Mouse (Mus musculus): ENCODE results near the gene Myo1c. TPM values are rescaled to one million over a fixed set of nuclear protein-coding genes. Genes with fewer than 3 reads are reported as not detected.
"Not testable (repeated sequence)": the region's sequence is repeated elsewhere in the genome, so short reads cannot be mapped to it uniquely, and the experiment has no call there.

Myo1c gene
- polyA plus RNA-seq, 1 experiment from 2014 or later = 13.6 TPM

GRCm38 (mm10) chr11:75689977-75690376, 39.7 kb downstream of the Myo1c start:
- WGBS = 83% methylated on average over 1 of the region's 1 CpGs

GRCm38 (mm10) chr11:75691047-75691446, 40.7 kb downstream of the Myo1c start:
- H3K4me1 ChIP-seq (ENCODE audit: control insufficient read depth, insufficient read depth, low read depth, low read length) = no peaks in the 10 kb centered on the region; the same call in 1 of the 2 replicates
- no peaks in the 10 kb centered on the region for H3K9me3 ChIP-seq (ENCODE audit: control insufficient read depth, low read length)
- H3K4me2 ChIP-seq (ENCODE audit: low read length) = no peak overlapping the region
- H3K27me3 ChIP-seq (replicated peaks; ENCODE audit: control insufficient read depth, insufficient read depth, low read length) = no peaks in the 10 kb centered on the region
- peaks cover 7% of the 10 kb centered on the region for H3K36me3 ChIP-seq (ENCODE audit: control insufficient read depth, insufficient read depth, low read length)
- no peak for ATAC-seq
- H3K9ac ChIP-seq (ENCODE audit: low read depth, low read length) = no peak overlapping the region
- no peak overlapping the region for H3K4me3 ChIP-seq (ENCODE audit: low read length)
- no peak overlapping the region for H3K27ac ChIP-seq (ENCODE audit: low read depth, low read length)

More at GRCm38 (mm10) chr11:75689977-75690376, 39.7 kb downstream of the Myo1c start:
- H3K4me2 ChIP-seq (ENCODE audit: low read length) = no peak overlapping the region
- no peak overlapping the region for H3K9ac ChIP-seq (ENCODE audit: low read depth, low read length)
- H3K4me3 ChIP-seq (ENCODE audit: low read length) = no peak overlapping the region
- H3K9me3 ChIP-seq (ENCODE audit: control insufficient read depth, low read length) = no peaks in the 10 kb centered on the region
- no peak overlapping the region for H3K27ac ChIP-seq (ENCODE audit: low read depth, low read length)
- H3K4me1 ChIP-seq (ENCODE audit: control insufficient read depth, insufficient read depth, low read depth, low read length) = no peaks in the 10 kb centered on the region; the same call in 1 of the 2 replicates
- no peak for ATAC-seq
- H3K27me3 ChIP-seq (replicated peaks; ENCODE audit: control insufficient read depth, insufficient read depth, low read length) = no peaks in the 10 kb centered on the region
- H3K36me3 ChIP-seq (ENCODE audit: control insufficient read depth, insufficient read depth, low read length) = peaks cover 7% of the 10 kb centered on the region

- H3K36me3 ChIP-seq (ENCODE audit: control insufficient read depth, insufficient read depth, low read length) = peaks cover 21% of the 10 kb centered on the region
- H3K4me1 ChIP-seq (ENCODE audit: control insufficient read depth, insufficient read depth, low read depth, low read length) = no peaks in the 10 kb centered on the region
- no peak overlapping the region for H3K9ac ChIP-seq (ENCODE audit: low read depth, low read length)
- 93% methylated on average over 5 of the region's 5 CpGs for WGBS
- no peaks in the 10 kb centered on the region for H3K9me3 ChIP-seq (ENCODE audit: control insufficient read depth, low read length)
- H3K4me3 ChIP-seq (ENCODE audit: low read length) = no peak overlapping the region
- ATAC-seq = no peak
- no peak overlapping the region for H3K27ac ChIP-seq (ENCODE audit: low read depth, low read length)
- H3K4me2 ChIP-seq (ENCODE audit: low read length) = no peak overlapping the region
- H3K27me3 ChIP-seq (replicated peaks; ENCODE audit: control insufficient read depth, insufficient read depth, low read length) = no peaks in the 10 kb centered on the region
Measured at GRCm38 (mm10) chr11:75693570-75693969, 43.3 kb downstream of the Myo1c start.

- H3K9ac ChIP-seq (ENCODE audit: low read depth, low read length); H3K9me3 ChIP-seq (ENCODE audit: control insufficient read depth, low read length); H3K27ac ChIP-seq (ENCODE audit: low read depth, low read length); H3K27me3 ChIP-seq (replicated peaks; ENCODE audit: control insufficient read depth, insufficient read depth, low read length); H3K4me1 ChIP-seq (ENCODE audit: control insufficient read depth, insufficient read depth, low read depth, low read length); ATAC-seq; H3K4me3 ChIP-seq (ENCODE audit: low read length); H3K4me2 ChIP-seq (ENCODE audit: low read length): not testable (repeated sequence)
- H3K36me3 ChIP-seq (ENCODE audit: control insufficient read depth, insufficient read depth, low read length) = peaks cover 34% of the 10 kb centered on the region
- WGBS = 96% methylated on average over 3 of the region's 3 CpGs
Measured at GRCm38 (mm10) chr11:75697464-75697863, 47.2 kb downstream of the Myo1c start.

- H3K4me3 ChIP-seq (ENCODE audit: low read length) = no peak overlapping the region
- no peaks in the 10 kb centered on the region for H3K4me1 ChIP-seq (ENCODE audit: control insufficient read depth, insufficient read depth, low read depth, low read length)
- WGBS = 97% methylated on average over 5 of the region's 5 CpGs
- H3K9ac ChIP-seq (ENCODE audit: low read depth, low read length) = no peak overlapping the region
- H3K27me3 ChIP-seq (replicated peaks; ENCODE audit: control insufficient read depth, insufficient read depth, low read length) = no peaks in the 10 kb centered on the region
- no peaks in the 10 kb centered on the region for H3K9me3 ChIP-seq (ENCODE audit: control insufficient read depth, low read length)
- H3K27ac ChIP-seq (ENCODE audit: low read depth, low read length) = no peak overlapping the region
- H3K36me3 ChIP-seq (ENCODE audit: control insufficient read depth, insufficient read depth, low read length) = peaks cover 29% of the 10 kb centered on the region
- no peak for ATAC-seq
- H3K4me2 ChIP-seq (ENCODE audit: low read length) = no peak overlapping the region
Measured at GRCm38 (mm10) chr11:75700557-75700956, 50.3 kb downstream of the Myo1c start.

- Histone ChIP-seq H3K9me3 (ENCODE audit: control insufficient read depth, low read length) (no peaks in the 10 kb centered on the region), H3K4me3 (ENCODE audit: low read length) (no peak overlapping the region), H3K4me2 (ENCODE audit: low read length) (no peak overlapping the region), H3K27ac (ENCODE audit: low read depth, low read length) (no peak overlapping the region), H3K9ac (ENCODE audit: low read depth, low read length) (no peak overlapping the region), H3K36me3 (ENCODE audit: control insufficient read depth, insufficient read depth, low read length) (peaks cover 31% of the 10 kb centered on the region), H3K4me1 (ENCODE audit: control insufficient read depth, insufficient read depth, low read depth, low read length) (no peaks in the 10 kb centered on the region), H3K27me3 (replicated peaks; ENCODE audit: control insufficient read depth, insufficient read depth, low read length) (no peaks in the 10 kb centered on the region)
- WGBS = 94% methylated on average over 6 of the region's 6 CpGs
- no peak for ATAC-seq
Measured at GRCm38 (mm10) chr11:75702761-75703160, 52.5 kb downstream of the Myo1c start.

- no peaks in the 10 kb centered on the region for H3K4me1 ChIP-seq (ENCODE audit: control insufficient read depth, insufficient read depth, low read depth, low read length)
- peaks cover 24% of the 10 kb centered on the region for H3K36me3 ChIP-seq (ENCODE audit: control insufficient read depth, insufficient read depth, low read length)
- H3K9ac ChIP-seq (ENCODE audit: low read depth, low read length) = no peak overlapping the region
- no peak for ATAC-seq
- WGBS = 89% methylated on average over 2 of the region's 2 CpGs
- no peak overlapping the region for H3K4me2 ChIP-seq (ENCODE audit: low read length)
- H3K9me3 ChIP-seq (ENCODE audit: control insufficient read depth, low read length) = no peaks in the 10 kb centered on the region
- H3K27me3 ChIP-seq (replicated peaks; ENCODE audit: control insufficient read depth, insufficient read depth, low read length) = no peaks in the 10 kb centered on the region
- H3K27ac ChIP-seq (ENCODE audit: low read depth, low read length) = no peak overlapping the region
- H3K4me3 ChIP-seq (ENCODE audit: low read length) = no peak overlapping the region
Measured at GRCm38 (mm10) chr11:75703748-75704147, 53.4 kb downstream of the Myo1c start.

- no peaks in the 10 kb centered on the region for H3K9me3 ChIP-seq (ENCODE audit: control insufficient read depth, low read length)
- no peak for ATAC-seq
Measured at GRCm38 (mm10) chr11:75713949-75714348, 63.6 kb downstream of the Myo1c start.

GRCm38 (mm10) chr11:75715556-75715955, 65.3 kb downstream of the Myo1c start:
- WGBS = 19% methylated on average over 12 of the region's 12 CpGs
- no peaks in the 10 kb centered on the region for H3K27me3 ChIP-seq (replicated peaks; ENCODE audit: control insufficient read depth, insufficient read depth, low read length)
- no peak overlapping the region for H3K4me2 ChIP-seq (ENCODE audit: low read length)
- no peak overlapping the region for H3K27ac ChIP-seq (ENCODE audit: low read depth, low read length)
- H3K4me1 ChIP-seq (ENCODE audit: control insufficient read depth, insufficient read depth, low read depth, low read length) = no peaks in the 10 kb centered on the region
- H3K4me3 ChIP-seq (ENCODE audit: low read length) = no peak overlapping the region
- H3K36me3 ChIP-seq (ENCODE audit: control insufficient read depth, insufficient read depth, low read length) = no peaks in the 10 kb centered on the region
- no peak overlapping the region for H3K9ac ChIP-seq (ENCODE audit: low read depth, low read length)
- no peak for ATAC-seq
- no peaks in the 10 kb centered on the region for H3K9me3 ChIP-seq (ENCODE audit: control insufficient read depth, low read length)

More at GRCm38 (mm10) chr11:75713949-75714348, 63.6 kb downstream of the Myo1c start:
- H3K4me2 ChIP-seq (ENCODE audit: low read length) = no peak overlapping the region
- no peak overlapping the region for H3K27ac ChIP-seq (ENCODE audit: low read depth, low read length)
- no peaks in the 10 kb centered on the region for H3K4me1 ChIP-seq (ENCODE audit: control insufficient read depth, insufficient read depth, low read depth, low read length)
- H3K9ac ChIP-seq (ENCODE audit: low read depth, low read length) = no peak overlapping the region
- WGBS = 100% methylated on average over 1 of the region's 1 CpGs
- no peaks in the 10 kb centered on the region for H3K36me3 ChIP-seq (ENCODE audit: control insufficient read depth, insufficient read depth, low read length)
- H3K4me3 ChIP-seq (ENCODE audit: low read length) = no peak overlapping the region
- no peaks in the 10 kb centered on the region for H3K27me3 ChIP-seq (replicated peaks; ENCODE audit: control insufficient read depth, insufficient read depth, low read length)
